Mouse (Mus musculus) heart, adult 10 weeks (tissue): ENCODE data around the gene Bub1. TPM values are rescaled to one million over a fixed set of nuclear protein-coding genes. Genes with fewer than 3 reads are reported as not detected.

Source experiments
- polyA plus RNA-seq: library from polyadenylated mRNA; stranded (reverse); fragments of 350-450 nt; fragmentation: Illumina TruSeq; extraction: RNeasy Lipid Tissue Mini Kit (QIAGEN cat#74804); gene quantifications from one replicate; pipeline ENCODE4 v1.2.3, GENCODE M21; 2014; ENCODE audit warnings: low read depth, low replicate concordance

The Bub1 gene
- not detected for polyA plus RNA-seq

GRCm38 (mm10) chr2:127831401-127832102 is at the start of gene Bub1:
Gene Bub1 (minus strand): TSS chr2:127831865.

GRCm38 (mm10) chr2:127838576-127838975 is 6.9 kb upstream of the Bub1 start, which contains the start of gene Acoxl:
Gene Acoxl (plus strand): TSS chr2:127838876.

GRCm38 (mm10) chr2:127791919-127792603 is 39.6 kb downstream of the Bub1 start, which contains the start of gene Mtln:
Gene Mtln (minus strand): TSS chr2:127792488.

GRCm38 (mm10) chr2:127788440-127789116 is 43.1 kb downstream of the Bub1 start, which contains the start of gene Nphp1:
Gene Nphp1 (minus strand): TSS chr2:127788897.

Other genes with a start within 250 kb of the Bub1 start
- 2.4 TPM for gene Zfp661, start 244.8 kb downstream of the Bub1 start, polyA plus RNA-seq
- 109 TPM for gene Mrps5, start 244.6 kb downstream of the Bub1 start, polyA plus RNA-seq
- gene Mal, start 175.2 kb downstream of the Bub1 start, polyA plus RNA-seq = 13.2 TPM
- 5.9 TPM for gene Mall, start 101.9 kb downstream of the Bub1 start, polyA plus RNA-seq
- 14.5 TPM for gene Nphp1, start 43.0 kb downstream of the Bub1 start, polyA plus RNA-seq
- gene Mtln, start 39.4 kb downstream of the Bub1 start, polyA plus RNA-seq = 56.3 TPM
- not detected for gene Acoxl, start 7.0 kb upstream of the Bub1 start, polyA plus RNA-seq